Mouse (Mus musculus) central nervous system, embryonic 18 days (tissue): ENCODE data around the gene Slc35e2. TPM values are rescaled to one million over a fixed set of nuclear protein-coding genes. Genes with fewer than 3 reads are reported as not detected.

Source experiments
- polyA plus RNA-seq: library from polyadenylated mRNA; depleted of rRNA; stranded (reverse); fragments of >200 nt; gene quantifications from 2 replicates; pipeline ENCODE4 v1.2.3, GENCODE M21; 2012; rRNA removed

Gene Slc35e2
- 14.9 and 15.4 TPM in 2 replicates for polyA plus RNA-seq

GRCm38 (mm10) chr4:155601091-155601996 is at the start of gene Slc35e2:
Gene Slc35e2 (plus strand): TSS chr4:155601416.

GRCm38 (mm10) chr4:155561661-155562442 is 39.4 kb upstream of the Slc35e2 start, which contains the start of gene Nadk:
Gene Nadk (plus strand): TSS chr4:155562378.

GRCm38 (mm10) chr4:155624338-155625291 is 23.4 kb downstream of the Slc35e2 start, which contains the start of gene Cdk11b:
Gene Cdk11b (plus strand): TSS chr4:155624854.

GRCm38 (mm10) chr4:155645308-155645707 is 44.1 kb downstream of the Slc35e2 start, which contains the start of gene Gm10563:
Gene Gm10563 (minus strand): TSS chr4:155645408.

GRCm38 (mm10) chr4:155653086-155653450 is 51.9 kb downstream of the Slc35e2 start, which contains the start of gene Mmp23:
Gene Mmp23 (minus strand): TSS chr4:155653384.

GRCm38 (mm10) chr4:155668689-155669597 is 67.7 kb downstream of the Slc35e2 start, which contains the start of gene Mib2:
Gene Mib2 (minus strand): TSS chr4:155669198.

Other genes starting within 250 kb of the Slc35e2 start
- 104 and 111 TPM in 2 replicates for gene Prkcz, start 240.1 kb upstream of the Slc35e2 start, polyA plus RNA-seq
- 4.1 and 4.6 TPM in 2 replicates for gene Gabrd, start 203.3 kb upstream of the Slc35e2 start, polyA plus RNA-seq
- gene Cfap74, start 192.2 kb upstream of the Slc35e2 start, polyA plus RNA-seq: 5.9 and 6.7 TPM in 2 replicates
- gene Tmem52, start 132.3 kb upstream of the Slc35e2 start, polyA plus RNA-seq: 0.22 and 0.84 TPM in 2 replicates
- gene Gnb1, start 110.1 kb upstream of the Slc35e2 start, polyA plus RNA-seq: 962 and 1,024 TPM in 2 replicates
- gene Nadk, start 39.0 kb upstream of the Slc35e2 start, polyA plus RNA-seq: 89.3 and 90.4 TPM in 2 replicates
- gene Cdk11b, start 23.4 kb downstream of the Slc35e2 start, polyA plus RNA-seq: 41.9 and 42.1 TPM in 2 replicates
- gene Gm10563, start 44.0 kb downstream of the Slc35e2 start, polyA plus RNA-seq: not detected in 2 replicates
- gene Mmp23, start 52.0 kb downstream of the Slc35e2 start, polyA plus RNA-seq: 8.0 and 10.5 TPM in 2 replicates
- gene Mib2, start 67.8 kb downstream of the Slc35e2 start, polyA plus RNA-seq: 122 and 127 TPM in 2 replicates
- 28.7 and 30.8 TPM in 2 replicates for gene Fndc10, start 92.9 kb downstream of the Slc35e2 start, polyA plus RNA-seq
- gene Ssu72, start 103.4 kb downstream of the Slc35e2 start, polyA plus RNA-seq: 121 and 133 TPM in 2 replicates
- gene Tmem240, start 133.4 kb downstream of the Slc35e2 start, polyA plus RNA-seq: 53.0 and 58.0 TPM in 2 replicates
- 107 and 111 TPM in 2 replicates for gene Atad3a, start 159.7 kb downstream of the Slc35e2 start, polyA plus RNA-seq
- 28.3 and 29.3 TPM in 2 replicates for gene Vwa1, start 173.3 kb downstream of the Slc35e2 start, polyA plus RNA-seq
- 1.6 and 1.7 TPM in 2 replicates for gene Tmem88b, start 184.5 kb downstream of the Slc35e2 start, polyA plus RNA-seq
- gene Ankrd65, start 189.0 kb downstream of the Slc35e2 start, polyA plus RNA-seq: not detected in 2 replicates
- 131 and 143 TPM in 2 replicates for gene Mrpl20, start 201.5 kb downstream of the Slc35e2 start, polyA plus RNA-seq
- gene Ccnl2, start 211.1 kb downstream of the Slc35e2 start, polyA plus RNA-seq: 187 and 201 TPM in 2 replicates
- gene Aurkaip1, start 229.9 kb downstream of the Slc35e2 start, polyA plus RNA-seq: 96.7 and 108 TPM in 2 replicates
- gene Mxra8, start 238.3 kb downstream of the Slc35e2 start, polyA plus RNA-seq: 30.7 and 42.0 TPM in 2 replicates
- 159 and 160 TPM in 2 replicates for gene Dvl1, start 246.0 kb downstream of the Slc35e2 start, polyA plus RNA-seq